Mouse (Mus musculus) cerebellum, adult 9-11 months (tissue): Measurements from ENCODE around the gene Ddb2.

Experiments
- DNase-seq: peaks from one replicate; pipeline ENCODE4 v3.0.0; 2022

Gene Ddb2

GRCm38 (mm10) chr2:91254725-91255380 lies 18.1 kb upstream of the Ddb2 start:
- DNase-seq, result no peak

DNA sequence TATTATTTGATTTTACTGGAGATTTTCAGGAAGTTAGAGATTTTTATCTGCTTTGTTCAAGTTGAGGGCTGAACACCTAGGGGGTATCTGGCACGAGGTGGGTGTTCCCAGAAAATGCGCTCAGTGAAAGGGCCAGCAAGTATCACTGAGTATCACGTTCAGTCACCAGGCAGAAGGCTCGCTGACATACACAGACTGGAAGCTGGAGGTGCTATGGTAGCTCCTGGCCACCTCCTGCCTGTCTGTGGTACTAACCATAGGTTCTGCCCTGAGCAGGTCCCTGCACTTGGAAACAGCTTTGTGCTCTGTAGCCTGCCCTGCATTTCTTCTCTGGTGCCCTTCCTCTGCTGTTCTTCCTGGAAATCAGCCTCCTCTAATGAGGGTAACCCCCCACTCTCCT lies 15.7 kb upstream of the Ddb2 start:
- DNase-seq, result no peak

GRCm38 (mm10) chr2:91252001-91252400 lies 15.2 kb upstream of the Ddb2 start:
- DNase-seq, result no peak

DNA sequence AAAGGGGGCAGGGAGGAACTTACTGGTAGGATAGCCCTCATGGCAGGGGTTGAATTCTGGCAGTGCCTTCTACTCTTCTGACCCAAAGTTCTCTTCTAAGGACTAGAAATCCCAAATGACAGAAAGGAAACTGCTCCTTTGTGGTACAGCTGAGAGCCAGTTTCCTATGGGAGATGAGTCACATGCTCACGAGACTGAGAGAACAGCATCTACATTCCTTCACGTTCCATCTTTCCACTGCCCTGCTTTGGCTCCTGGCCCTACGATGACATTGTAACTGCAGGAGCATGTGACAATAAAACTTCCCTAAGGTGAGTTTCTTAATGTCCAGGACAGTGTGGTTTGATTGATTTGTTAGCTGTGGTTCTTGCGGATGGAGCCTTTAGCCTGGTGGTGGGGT lies 11.6 kb upstream of the Ddb2 start:
- DNase-seq, result no peak

- DNase-seq, result no peak
Observed at GRCm38 (mm10) chr2:91244557-91245228, 7.9 kb upstream of the Ddb2 start.

DNA sequence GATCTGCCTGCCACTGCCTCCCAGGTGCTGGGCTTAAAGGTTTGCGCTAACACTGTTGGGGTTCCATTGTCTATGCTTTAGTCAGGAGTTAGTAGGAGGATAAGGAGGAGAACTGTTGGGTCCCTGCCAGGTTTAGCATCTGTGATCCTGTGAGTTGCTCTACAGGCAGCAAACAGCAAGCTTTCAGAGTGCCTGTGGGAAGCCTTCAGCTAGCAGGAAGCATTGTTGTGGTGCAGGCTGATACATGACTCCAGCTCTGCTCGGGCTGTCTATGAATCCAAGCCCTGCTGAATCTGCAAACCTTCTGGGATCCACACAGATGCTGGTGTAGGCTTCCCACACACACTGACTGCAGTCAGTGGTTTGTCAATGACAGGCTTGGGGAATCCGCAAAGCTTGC lies 6.6 kb upstream of the Ddb2 start:
- DNase-seq, result peak; percentile 58

DNA sequence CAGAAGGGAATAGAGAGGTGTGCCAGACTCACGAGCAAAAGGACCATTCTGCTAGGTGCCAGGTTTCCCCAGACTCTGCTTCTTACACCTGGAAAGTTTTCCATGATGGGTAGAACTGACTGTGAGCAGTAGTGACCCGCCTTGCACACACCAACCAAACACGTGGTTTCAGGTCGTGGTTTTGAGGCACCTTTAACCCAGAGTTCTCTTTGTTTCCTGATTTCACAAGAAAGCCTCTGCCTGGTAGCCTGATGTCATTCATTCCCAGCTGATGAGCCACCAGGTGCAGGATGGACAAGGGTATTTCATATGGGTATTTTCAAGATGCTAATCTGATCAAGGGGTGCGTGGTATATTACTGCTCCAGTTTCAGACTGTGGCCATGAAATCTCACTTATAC lies 5.8 kb upstream of the Ddb2 start:
- no peak for DNase-seq

GRCm38 (mm10) chr2:91237511-91238080 lies 814 bp upstream of the Ddb2 start:
- peak; percentile 47 for DNase-seq

GRCm38 (mm10) chr2:91229735-91230134 lies 7.0 kb downstream of the Ddb2 start:
- DNase-seq, result no peak

DNA sequence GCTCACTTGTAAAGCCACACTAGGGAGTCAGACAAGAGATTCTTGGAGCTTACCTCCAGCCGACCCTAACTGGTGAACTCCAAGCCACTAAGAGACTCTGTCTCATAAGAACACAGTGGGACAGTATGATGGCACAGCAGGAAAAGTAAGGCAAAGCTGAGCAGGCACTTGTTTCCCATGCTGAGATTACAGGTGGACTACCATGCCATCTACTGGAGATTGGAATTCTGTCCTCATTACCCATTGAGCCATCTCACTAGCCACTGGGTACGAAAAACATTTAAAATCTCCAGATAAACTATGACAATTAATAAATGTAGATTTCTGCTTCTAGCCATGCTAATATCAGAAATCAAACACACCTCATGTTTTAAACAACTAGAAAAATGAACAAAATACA lies 13.2 kb downstream of the Ddb2 start:
- DNase-seq, result no peak

- DNase-seq, result no peak
Observed at GRCm38 (mm10) chr2:91220501-91220900, 16.3 kb downstream of the Ddb2 start.

GRCm38 (mm10) chr2:91217032-91217431 lies 19.8 kb downstream of the Ddb2 start:
- no peak for DNase-seq

GRCm38 (mm10) chr2:91213311-91213710 lies 23.5 kb downstream of the Ddb2 start:
- DNase-seq, result no peak

- no peak for DNase-seq
Observed at GRCm38 (mm10) chr2:91206254-91206775, 30.5 kb downstream of the Ddb2 start.

GRCm38 (mm10) chr2:91202972-91203656 lies 33.7 kb downstream of the Ddb2 start:
- DNase-seq, result no peak

DNA sequence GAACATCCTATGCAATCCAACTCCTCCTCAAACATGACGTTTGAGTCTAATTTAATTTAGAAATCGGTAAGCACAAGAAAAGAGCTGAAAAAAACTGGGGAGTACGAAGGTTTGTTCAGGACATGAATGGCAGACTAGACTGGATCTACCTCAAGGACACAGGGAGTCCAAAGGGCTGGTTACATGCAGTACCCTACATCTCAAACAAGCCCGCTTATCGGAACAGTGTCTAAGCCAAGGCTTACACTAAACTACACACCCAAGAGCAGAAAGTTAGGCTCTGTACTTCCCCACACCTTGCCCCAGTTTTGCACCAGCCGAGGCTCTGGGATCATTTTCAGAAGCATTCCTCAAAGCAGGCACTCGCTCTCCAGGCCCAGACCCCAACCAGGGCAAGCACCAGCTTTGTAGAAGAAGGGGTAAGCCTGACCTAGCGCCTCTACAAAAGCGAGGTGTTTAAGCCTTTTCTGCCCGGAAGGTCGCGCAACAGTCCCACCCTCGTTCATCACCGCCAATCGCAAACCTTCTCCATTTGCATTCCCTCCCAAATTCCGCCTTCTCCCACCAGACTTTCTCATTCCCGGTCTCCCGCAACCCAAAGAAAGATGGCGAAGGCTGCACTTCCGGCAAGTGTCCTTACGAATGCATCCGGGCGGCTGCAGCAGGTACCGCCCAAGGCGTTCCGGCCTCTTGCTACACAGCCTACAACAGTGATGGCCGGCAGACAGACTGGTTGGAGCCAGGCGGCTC lies 34.4 kb downstream of the Ddb2 start, which contains the start of the genes Nr1h3 and Acp2:
Nr1h3 (minus strand) TSS at position 613 of the 750 bp plus-strand sequence.
Acp2 (plus strand) TSS at position 664 of the 750 bp plus-strand sequence.
- peak; percentile 95 for DNase-seq

DNA sequence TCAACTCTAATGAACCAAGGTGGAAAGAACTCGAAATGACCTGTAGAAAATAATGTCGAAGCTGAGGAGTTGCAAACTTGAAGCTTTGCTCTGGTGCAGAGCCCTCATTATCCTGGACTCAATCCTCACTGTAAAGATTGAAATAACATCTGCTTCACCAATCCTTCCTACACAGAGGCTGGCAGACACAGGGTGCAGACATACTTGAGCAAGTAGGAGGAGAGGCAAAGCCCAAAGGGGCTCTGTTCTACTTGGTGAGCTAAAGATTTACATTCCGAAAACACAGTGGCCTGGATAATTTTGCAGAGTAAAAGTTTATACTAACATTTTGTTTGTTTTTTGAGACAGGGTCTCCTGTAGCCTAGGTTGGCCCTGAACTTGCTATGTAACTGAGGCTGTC lies 37.9 kb downstream of the Ddb2 start:
- no peak for DNase-seq

- no peak for DNase-seq
Observed at GRCm38 (mm10) chr2:91196577-91197001, 40.2 kb downstream of the Ddb2 start.

DNA sequence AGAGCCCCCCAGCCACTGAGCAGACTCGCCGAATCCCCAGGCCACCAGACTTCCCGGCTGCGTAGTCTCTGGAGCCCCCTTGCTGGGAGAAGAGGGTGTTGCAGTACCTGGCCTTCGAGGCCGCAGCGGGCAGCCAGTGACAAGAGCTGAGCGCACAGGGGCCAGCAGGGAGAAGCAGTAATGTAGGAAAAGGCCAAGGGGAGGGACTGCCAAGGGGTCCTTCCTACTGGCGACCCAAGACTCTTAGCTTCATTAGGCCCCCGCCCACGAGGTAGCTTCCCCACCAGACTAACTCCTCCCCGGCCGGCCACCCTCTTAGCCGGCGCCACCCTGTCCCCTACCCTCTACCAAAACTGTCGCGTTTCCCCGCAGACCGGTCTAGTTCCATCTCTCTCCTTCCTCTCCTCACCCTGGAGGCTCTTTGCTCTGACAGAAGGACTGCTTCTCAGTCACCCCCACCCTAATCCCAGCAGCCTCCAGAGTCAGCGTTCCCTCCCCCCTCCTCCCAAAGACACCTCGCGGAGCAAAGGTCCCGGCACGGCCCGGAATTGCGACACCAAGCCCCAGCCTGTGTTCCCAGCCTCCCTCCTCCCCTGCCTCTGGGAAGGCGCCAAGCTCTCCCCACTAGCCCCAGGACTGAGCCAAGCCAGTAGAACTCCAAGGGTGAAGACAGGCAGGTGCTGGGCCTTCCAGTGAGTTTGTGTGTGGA lies 42.0 kb downstream of the Ddb2 start:
- DNase-seq, result peak; percentile 85

DNA sequence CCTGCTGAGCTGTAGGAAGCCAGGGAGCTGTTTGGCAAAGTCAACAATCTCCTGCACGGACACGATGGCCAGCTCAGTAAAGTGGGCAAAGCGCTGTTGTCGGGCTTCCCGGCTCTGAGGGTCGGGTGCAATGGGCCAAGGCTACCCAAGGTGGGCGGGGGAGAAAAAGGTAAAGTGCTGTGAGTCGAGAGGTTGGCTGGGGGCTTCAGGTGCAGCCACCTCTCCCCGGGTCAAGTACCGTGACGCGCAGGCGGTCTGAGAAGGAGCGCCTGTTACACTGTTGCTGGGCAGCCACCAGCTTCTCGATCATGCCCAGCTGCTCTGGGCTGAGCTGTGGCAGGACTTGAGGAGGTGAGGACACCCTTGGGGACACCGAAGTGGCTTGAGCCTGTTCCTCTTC lies 46.3 kb downstream of the Ddb2 start:
- no peak for DNase-seq

- DNase-seq, result no peak
Observed at GRCm38 (mm10) chr2:91187431-91187830, 49.4 kb downstream of the Ddb2 start.

DNA sequence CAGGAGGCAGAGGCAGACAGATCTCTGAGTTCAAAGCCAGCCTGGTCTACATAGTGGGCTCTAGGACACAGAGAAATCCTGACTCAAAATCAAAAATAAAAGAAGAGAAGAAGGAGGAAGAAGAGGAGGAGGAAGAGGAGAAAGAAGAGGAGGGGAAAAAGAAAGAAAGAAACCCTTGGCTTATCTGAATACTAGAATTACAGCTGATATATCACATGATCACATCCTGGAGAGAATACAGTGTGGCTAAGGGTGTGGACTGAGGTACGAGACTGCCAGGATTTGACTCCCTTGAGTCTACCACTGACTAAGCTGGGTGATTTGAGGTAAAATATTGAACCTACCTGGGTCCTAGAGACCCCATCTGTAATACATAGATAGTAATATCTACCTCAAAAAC lies 50.6 kb downstream of the Ddb2 start:
- no peak for DNase-seq
